Mouse (Mus musculus) ovary, postnatal 36 days (tissue): ENCODE results near the gene Elovl6.

Experiments
- DNase-seq: peaks from one replicate; pipeline ENCODE4 v3.0.0; 2022; ENCODE audit warnings: low spot score, mixed read lengths

Gene Elovl6

GRCm38 (mm10) chr3:129541456-129541855 lies 9.3 kb downstream of the Elovl6 start:
- no peak for DNase-seq

- no peak for DNase-seq
Measured at GRCm38 (mm10) chr3:129543376-129543775, 11.2 kb downstream of the Elovl6 start.

DNA sequence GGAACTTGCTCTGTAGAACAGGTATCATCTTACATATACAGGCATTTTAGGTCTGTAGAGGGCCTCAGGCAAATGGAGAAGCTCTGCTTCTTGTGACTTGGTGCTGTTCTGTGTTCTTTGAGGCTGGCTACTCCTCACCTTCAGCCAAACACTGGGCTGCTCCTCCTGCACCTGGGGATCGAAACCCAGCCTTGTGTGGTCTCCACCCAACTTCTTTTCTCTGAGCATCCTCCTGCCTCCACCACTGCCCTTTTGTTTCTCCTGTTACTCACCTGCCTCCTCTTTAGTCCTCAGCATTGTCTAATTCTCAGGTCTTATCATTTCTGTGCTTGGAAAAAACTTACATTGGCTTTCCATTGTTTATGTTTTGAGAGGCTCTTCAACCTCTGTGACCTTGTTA lies 12.1 kb downstream of the Elovl6 start:
- DNase-seq = no peak

GRCm38 (mm10) chr3:129545228-129545627 lies 13.1 kb downstream of the Elovl6 start:
- no peak for DNase-seq

GRCm38 (mm10) chr3:129545801-129546200 lies 13.6 kb downstream of the Elovl6 start:
- no peak for DNase-seq

DNA sequence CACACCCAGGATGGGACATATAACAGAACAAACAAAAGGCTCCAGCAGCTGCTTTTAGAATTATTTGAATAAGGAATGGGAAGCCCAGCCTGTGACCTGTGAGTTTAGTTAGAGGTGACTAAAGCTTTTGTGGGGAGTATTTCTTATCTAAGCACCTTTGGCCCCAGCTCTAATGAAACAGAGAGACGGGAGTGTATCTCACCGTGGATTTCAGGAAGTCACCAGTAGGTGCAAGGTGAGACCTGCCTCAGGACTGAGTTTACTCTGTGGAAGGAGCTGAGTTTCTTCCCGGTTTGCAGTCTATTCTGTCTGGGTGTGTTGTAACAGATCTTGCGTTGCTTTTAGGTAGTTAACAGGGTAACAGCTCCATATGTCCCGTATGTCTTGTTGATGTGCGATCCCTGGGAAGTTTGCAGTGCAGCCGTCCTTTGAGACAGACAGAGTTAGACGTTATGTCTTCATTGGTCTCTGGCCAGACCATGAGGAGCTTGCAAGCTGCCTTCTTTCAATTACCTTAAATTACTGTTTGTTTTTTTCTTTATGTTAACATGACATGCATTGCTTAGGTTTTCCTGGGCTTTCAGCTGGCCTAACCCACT lies 15.8 kb downstream of the Elovl6 start:
- DNase-seq = no peak

GRCm38 (mm10) chr3:129548760-129549159 lies 16.6 kb downstream of the Elovl6 start:
- DNase-seq = no peak

DNA sequence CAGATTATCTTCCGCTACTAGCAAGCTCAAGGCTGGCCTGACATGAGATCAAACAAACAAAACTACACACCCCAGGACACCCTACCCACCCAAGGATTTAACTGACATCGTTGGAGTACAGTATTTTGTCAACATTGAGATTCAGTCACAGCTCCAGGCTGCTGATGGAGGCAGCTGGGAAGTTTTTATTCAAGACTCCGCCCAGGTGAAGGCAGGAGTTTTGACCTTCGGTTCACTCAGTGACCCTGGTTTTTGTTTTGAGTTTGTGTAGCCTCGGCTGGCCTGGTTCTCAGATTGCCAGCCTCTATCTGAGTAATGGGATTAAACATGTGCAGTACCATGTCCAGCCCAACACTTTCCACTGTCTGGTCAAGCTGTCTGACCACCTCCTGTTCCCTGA lies 17.4 kb downstream of the Elovl6 start:
- no peak for DNase-seq

GRCm38 (mm10) chr3:129551581-129552290 lies 19.6 kb downstream of the Elovl6 start:
- no peak for DNase-seq

GRCm38 (mm10) chr3:129552370-129552769 lies 20.2 kb downstream of the Elovl6 start:
- DNase-seq = no peak

GRCm38 (mm10) chr3:129553173-129553572 lies 21.0 kb downstream of the Elovl6 start:
- no peak for DNase-seq

GRCm38 (mm10) chr3:129553661-129554060 lies 21.5 kb downstream of the Elovl6 start:
- no peak for DNase-seq

- DNase-seq = no peak
Measured at GRCm38 (mm10) chr3:129554436-129554835, 22.3 kb downstream of the Elovl6 start.

DNA sequence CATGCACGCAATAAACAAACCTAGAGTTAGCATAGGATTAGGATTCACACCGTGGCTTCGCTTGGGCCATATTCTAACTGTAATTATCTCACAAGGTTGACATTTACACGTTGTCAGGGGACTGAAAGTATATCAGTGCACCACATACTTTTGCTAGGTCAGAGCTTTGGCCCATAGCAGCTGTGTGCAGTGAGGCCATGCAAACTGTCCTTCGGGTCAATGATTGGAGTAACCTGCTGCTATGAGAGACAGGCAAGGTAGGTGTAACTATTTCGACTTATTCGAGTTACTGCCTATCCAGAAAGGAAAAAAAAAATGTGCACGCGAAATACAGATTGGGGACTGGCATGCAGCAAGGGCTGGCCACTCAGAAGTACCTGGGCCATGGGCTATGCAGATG lies 24.9 kb downstream of the Elovl6 start:
- DNase-seq = no peak

GRCm38 (mm10) chr3:129557566-129557965 lies 25.4 kb downstream of the Elovl6 start:
- DNase-seq = no peak

- DNase-seq = no peak
Measured at GRCm38 (mm10) chr3:129558016-129558955, 26.1 kb downstream of the Elovl6 start.

DNA sequence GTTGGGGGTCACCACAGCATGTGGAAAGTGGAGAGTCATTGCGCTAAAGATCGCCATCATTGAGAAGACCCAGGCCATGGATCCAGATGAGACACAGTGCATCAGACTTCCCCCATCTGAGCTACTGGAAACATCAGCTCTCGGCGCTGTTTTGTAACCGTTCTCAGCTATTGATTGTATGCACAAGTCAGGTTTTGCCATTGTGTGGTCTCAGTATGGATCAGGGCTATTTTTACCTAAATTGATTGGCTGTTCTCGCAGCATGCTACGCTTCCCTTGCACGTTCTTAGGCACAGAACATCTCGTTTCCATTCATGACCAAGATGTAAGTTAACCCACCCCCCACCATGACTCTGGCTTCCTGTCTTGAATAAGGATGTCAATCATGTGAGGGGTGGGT lies 27.9 kb downstream of the Elovl6 start:
- no peak for DNase-seq

- DNase-seq = no peak
Measured at GRCm38 (mm10) chr3:129561011-129561410, 28.9 kb downstream of the Elovl6 start.

- DNase-seq = no peak
Measured at GRCm38 (mm10) chr3:129561853-129562252, 29.7 kb downstream of the Elovl6 start.

DNA sequence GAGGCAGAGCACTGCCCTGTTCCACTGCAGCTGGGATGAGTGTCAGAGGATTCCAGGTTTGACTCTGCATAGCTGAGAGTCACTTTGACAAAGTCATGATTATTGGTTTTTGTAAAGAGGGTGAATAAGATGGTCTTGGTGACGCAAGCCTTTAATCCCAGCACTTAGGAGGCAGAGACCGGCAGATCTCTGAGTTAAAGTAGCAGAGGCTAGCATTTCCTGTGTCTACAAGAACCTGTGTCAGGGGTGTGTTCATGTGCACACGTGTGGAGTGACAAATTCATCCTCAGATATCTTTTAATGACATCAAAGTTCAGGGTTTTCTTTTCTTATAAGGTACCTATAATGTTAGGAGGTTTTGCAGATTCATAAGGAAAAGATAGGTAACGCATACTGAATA lies 30.3 kb downstream of the Elovl6 start:
- DNase-seq = no peak

GRCm38 (mm10) chr3:129563807-129564206 lies 31.7 kb downstream of the Elovl6 start:
- no peak for DNase-seq

DNA sequence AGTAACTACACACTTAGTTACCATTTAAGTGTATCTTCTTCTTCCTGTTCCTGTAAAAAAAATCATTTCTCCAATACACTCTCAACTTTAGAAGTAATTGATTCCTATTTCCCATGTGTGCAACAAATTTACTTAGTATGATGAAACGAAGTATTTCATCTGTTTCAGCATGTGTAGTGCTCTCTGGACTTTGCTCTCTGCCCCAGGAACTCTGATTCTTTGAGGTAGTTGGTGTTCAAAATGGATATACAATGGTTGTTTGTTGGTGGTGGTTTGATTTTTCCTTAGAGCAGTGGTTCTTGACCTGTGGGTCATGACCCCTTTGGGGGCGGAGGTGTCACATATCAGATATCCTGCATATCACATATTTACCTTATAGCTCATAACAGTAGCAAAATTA lies 32.7 kb downstream of the Elovl6 start:
- no peak for DNase-seq

DNA sequence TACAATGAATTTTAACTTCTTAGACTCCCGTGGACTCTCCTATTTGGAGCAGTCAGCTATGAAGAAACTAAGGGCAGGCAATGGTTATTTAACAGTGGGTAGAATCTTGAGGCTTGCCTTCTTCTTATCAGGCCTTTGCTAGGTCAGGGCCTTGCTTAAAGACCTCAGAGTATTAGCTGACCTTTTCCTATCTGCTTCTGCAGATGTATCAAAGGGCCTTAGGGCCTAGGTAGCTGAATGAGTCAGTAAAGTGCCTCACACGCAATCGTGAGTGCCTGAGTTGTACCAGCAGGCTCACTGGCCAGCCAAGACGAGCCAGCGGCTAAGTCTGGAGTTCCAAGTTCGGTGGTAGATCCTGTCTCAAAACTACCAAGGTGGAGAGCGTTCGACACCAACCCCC lies 33.3 kb downstream of the Elovl6 start:
- DNase-seq = no peak
